Mouse (Mus musculus): ENCODE measurements at regions not wholly inside any gene's neighbourhood (a gene's known extent, or its start where the extent isn't known, plus 50 kb on each side); places are given as distances from the start of the nearest gene placed in this dataset.

DNA sequence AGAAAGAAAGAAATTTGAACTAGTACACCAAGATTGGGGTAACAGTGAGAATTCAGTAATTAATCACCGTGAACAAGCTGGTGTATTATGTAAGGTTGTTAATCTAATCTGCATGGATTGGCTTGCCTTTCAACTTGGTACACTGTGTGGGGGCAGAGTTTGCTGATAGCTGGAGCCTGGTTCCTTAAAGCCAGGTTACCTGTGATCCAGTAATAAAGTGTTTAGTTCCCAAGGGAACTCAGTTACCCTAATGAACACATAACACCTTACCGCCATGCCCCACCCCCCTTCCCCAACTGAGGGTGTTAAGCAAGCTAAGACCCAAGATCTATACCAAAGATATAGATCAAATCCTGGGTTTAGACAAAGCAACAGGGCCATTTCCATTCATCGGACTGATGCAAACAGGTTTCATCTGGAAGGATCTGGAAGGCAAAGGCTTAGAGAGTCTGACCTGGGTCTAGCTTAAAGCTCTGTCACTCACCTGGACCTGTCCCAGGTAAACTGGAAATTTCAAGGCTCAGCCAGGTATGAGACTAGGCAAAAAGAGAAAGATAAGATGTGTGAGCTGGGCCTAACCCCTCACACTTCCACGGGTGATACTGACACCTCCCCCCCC lies 155.8 kb downstream of the Ly86 start:
- TF ChIP-seq EP300 (IDR thresholded peaks at IDR 0.05; ENCODE audit: low read depth): no peak
- no peak for TF ChIP-seq CTCF (IDR thresholded peaks at IDR 0.05; ENCODE audit: low read depth)
